In the genomic region with DNA sequence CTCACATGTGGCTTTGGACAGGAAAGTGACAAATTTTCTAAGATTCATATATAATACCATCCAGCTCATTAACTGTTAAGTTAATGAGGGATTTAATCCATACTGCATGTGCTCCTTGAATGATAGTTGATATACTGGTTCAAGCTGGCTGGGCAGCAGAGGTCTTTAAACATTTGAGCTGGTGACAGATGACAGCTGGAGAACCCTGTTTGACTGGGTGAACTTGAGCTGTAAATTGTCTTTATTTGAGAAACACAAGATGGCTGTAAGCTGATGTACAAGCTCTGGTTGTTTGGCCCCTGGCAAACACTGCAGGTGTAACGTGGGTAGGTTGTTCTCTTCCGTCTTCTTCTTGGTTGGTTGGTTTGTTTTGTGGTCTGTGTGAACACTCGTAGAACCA, we compare ENCODE assay signal across 28 mouse cellular contexts. TPM values are rescaled to one million over a fixed set of nuclear protein-coding genes. Genes with fewer than 3 reads are reported as not detected.
DNase-seq lines count a peak whose midpoint lies in the region; ATAC-seq and TF ChIP-seq lines count a peak whose summit lies in the region.
"Had no signal": no experiment of that assay in that cellular context is flagged by ENCODE, and none has a peak within 500 bp of the region (broad histone marks: within the 10 kb centered on the region; RNA-seq: fewer than 3 reads in every experiment).

No protein-coding gene starts in this region.

- H3K9me3 ChIP-seq in kidney, embryonic 15.5 days (replicated peaks) = no peaks in the 10 kb centered on the region
- H3K9me3 ChIP-seq in liver, postnatal 0 days (ENCODE audit: low read length) = no peaks in the 10 kb centered on the region
- H3K9me3 ChIP-seq: embryonic facial prominence, embryonic 13.5 days; forebrain, embryonic 10.5 days; forebrain, embryonic 13.5 days; heart, embryonic 12.5 days; heart, embryonic 15.5 days; hindbrain, embryonic 10.5 days; hindbrain, embryonic 13.5 days had no signal

- TF ChIP-seq POLR2A in liver, adult 2 months (IDR thresholded peaks at IDR 0.05; ENCODE audit: extremely low read depth, insufficient read depth, low read length) = no peak
- no peak for TF ChIP-seq POLR2A in thymus, adult 2 months (IDR thresholded peaks at IDR 0.05; ENCODE audit: control insufficient read depth, extremely low read depth, insufficient read depth, low read length, poor library complexity)

- no peak overlapping the region for H3K4me2 ChIP-seq in kidney, embryonic 15.5 days
- no peak overlapping the region for H3K4me2 ChIP-seq in liver, postnatal 0 days (ENCODE audit: low read depth, low read length)
- H3K4me2 ChIP-seq: embryonic facial prominence, embryonic 13.5 days; forebrain, embryonic 13.5 days; heart, embryonic 12.5 days; heart, embryonic 15.5 days; hindbrain, embryonic 13.5 days had no signal

- H3K27me3 ChIP-seq in kidney, embryonic 15.5 days = no peaks in the 10 kb centered on the region
- no peaks in the 10 kb centered on the region for H3K27me3 ChIP-seq in liver, adult 2 months (ENCODE audit: control insufficient read depth, insufficient read depth, low read length)
- H3K27me3 ChIP-seq in liver, postnatal 0 days (ENCODE audit: insufficient read depth, low read length) = no peaks in the 10 kb centered on the region
- no peaks in the 10 kb centered on the region for H3K27me3 ChIP-seq in thymus, adult 2 months (ENCODE audit: control insufficient read depth, insufficient read depth, low read length)
- H3K27me3 ChIP-seq: embryonic facial prominence, embryonic 13.5 days; forebrain, embryonic 13.5 days; heart, embryonic 12.5 days; heart, embryonic 15.5 days; hindbrain, embryonic 13.5 days had no signal

- ATAC-seq in kidney, embryonic 15.5 days (replicated peaks; ENCODE audit: low FRiP score) = peak; percentile 57; the same call in 1 of the 2 replicates
- no peak for ATAC-seq in liver, postnatal 0 days
- ATAC-seq: forebrain, embryonic 13.5 days; forebrain, embryonic 16.5 days; hindbrain, embryonic 16.5 days had no signal

- no peak overlapping the region for H3K9ac ChIP-seq in kidney, embryonic 15.5 days
- no peak overlapping the region for H3K9ac ChIP-seq in liver, adult 2 months (ENCODE audit: low read depth, low read length)
- no peak overlapping the region for H3K9ac ChIP-seq in liver, postnatal 0 days (replicated peaks)
- H3K9ac ChIP-seq: embryonic facial prominence, embryonic 13.5 days; forebrain, embryonic 13.5 days; heart, embryonic 12.5 days; heart, embryonic 15.5 days; hindbrain, embryonic 13.5 days had no signal

- H3K27ac ChIP-seq in gastrocnemius, adult 2 months = peak overlapping the region; percentile 96
- peak overlapping the region; percentile 52; the same call in 1 of the 2 replicates for H3K27ac ChIP-seq in kidney, embryonic 15.5 days
- H3K27ac ChIP-seq in liver, adult 2 months (replicated peaks; ENCODE audit: insufficient read depth, low read depth, low read length) = 0 out of 2 replicates have a peak overlapping the region, but pooled peaks have one; percentile 8
- no peak overlapping the region for H3K27ac ChIP-seq in liver, postnatal 0 days (ENCODE audit: low read depth)
- no peak overlapping the region for H3K27ac ChIP-seq in thymus, adult 2 months (ENCODE audit: control insufficient read depth, insufficient read depth, low read length)
- H3K27ac ChIP-seq: forebrain, embryonic 10.5 days; forebrain, embryonic 13.5 days; heart, embryonic 15.5 days; hindbrain, embryonic 10.5 days; hindbrain, embryonic 13.5 days had no signal

- TF ChIP-seq EP300 in liver, postnatal 0 days (IDR thresholded peaks at IDR 0.05; ENCODE audit: low read depth) = no peak

- H3K4me1 ChIP-seq in kidney, embryonic 15.5 days = peaks cover 5% of the 10 kb centered on the region; the same call in 1 of the 2 replicates
- H3K4me1 ChIP-seq in liver, adult 2 months (ENCODE audit: control insufficient read depth, insufficient read depth, low read length) = peaks cover 35% of the 10 kb centered on the region
- H3K4me1 ChIP-seq in liver, postnatal 0 days (ENCODE audit: insufficient read depth) = peaks cover 7% of the 10 kb centered on the region
- H3K4me1 ChIP-seq in thymus, adult 2 months (replicated peaks; ENCODE audit: control insufficient read depth, insufficient read depth, low read length) = peaks cover 2% of the 10 kb centered on the region; the same call in 1 of the 2 replicates
- H3K4me1 ChIP-seq: embryonic facial prominence, embryonic 13.5 days; forebrain, embryonic 10.5 days; forebrain, embryonic 13.5 days; hindbrain, embryonic 10.5 days; hindbrain, embryonic 13.5 days had no signal

- no peak overlapping the region for H3K4me3 ChIP-seq in gastrocnemius, adult 2 months
- H3K4me3 ChIP-seq in kidney, embryonic 15.5 days (replicated peaks) = no peak overlapping the region
- no peak overlapping the region for H3K4me3 ChIP-seq in liver, adult 2 months (ENCODE audit: insufficient read depth, low read depth, low read length)
- H3K4me3 ChIP-seq in liver, postnatal 0 days (ENCODE audit: low read depth, low read length) = no peak overlapping the region
- no peak overlapping the region for H3K4me3 ChIP-seq in thymus, adult 2 months (ENCODE audit: control insufficient read depth, insufficient read depth, low read length)
- H3K4me3 ChIP-seq: embryonic facial prominence, embryonic 13.5 days; forebrain, embryonic 10.5 days; forebrain, embryonic 13.5 days; heart, embryonic 12.5 days; heart, embryonic 15.5 days; hindbrain, embryonic 10.5 days; hindbrain, embryonic 13.5 days had no signal

- H3K36me3 ChIP-seq in kidney, embryonic 15.5 days = peaks cover 84% of the 10 kb centered on the region
- H3K36me3 ChIP-seq in liver, adult 2 months (ENCODE audit: control insufficient read depth, insufficient read depth, low read length) = peaks cover 39% of the 10 kb centered on the region
- H3K36me3 ChIP-seq in liver, postnatal 0 days (replicated peaks; ENCODE audit: insufficient read depth, low read length) = peaks cover 73% of the 10 kb centered on the region
- H3K36me3 ChIP-seq in thymus, adult 2 months (ENCODE audit: control insufficient read depth, insufficient read depth, low read length) = peaks cover 12% of the 10 kb centered on the region

- intact Hi-C loops in gastrocnemius, adult 2 months (cut with DNase I) = no loop called here

- no peak for TF ChIP-seq CTCF in gastrocnemius, adult 2 months (IDR thresholded peaks at IDR 0.05)
- no peak for TF ChIP-seq CTCF in liver, adult 2 months (IDR thresholded peaks at IDR 0.05; ENCODE audit: low read depth, low read length)
- TF ChIP-seq CTCF in liver, postnatal 0 days (IDR thresholded peaks at IDR 0.05; ENCODE audit: low read depth) = no peak
- no peak for TF ChIP-seq CTCF in thymus, adult 2 months (IDR thresholded peaks at IDR 0.05; ENCODE audit: borderline replicate concordance, control insufficient read depth, extremely low read depth, insufficient read depth, low read length, poor library complexity)

- 52% methylated on average over 3 of the region's 3 CpGs for WGBS in kidney, embryonic 15.5 days
- whole genome bisulfite sequencing in liver, adult 2 months = 88% methylated on average over 3 of the region's 3 CpGs
- 89% methylated on average over 3 of the region's 3 CpGs for WGBS in liver, postnatal 0 days (ENCODE audit: insufficient replicate concordance)
- 8% methylated on average over 3 of the region's 3 CpGs for WGBS in thymus, adult 2 months

- H3K79me2 ChIP-seq in liver, adult 2 months (ENCODE audit: control insufficient read depth, insufficient read depth, low read length) = peaks cover 9% of the 10 kb centered on the region; the same call in 1 of the 2 replicates

- DNase-seq in gastrocnemius, adult 2 months = no peak
- no peak for DNase-seq in gastrocnemius, postnatal 25 days
- DNase-seq in kidney, adult 11 months = no peak
- no peak for DNase-seq in liver, adult 2 months (ENCODE audit: extremely low read depth, low read depth, low spot score)
- DNase-seq in liver, postnatal 0 days = no peak
- DNase-seq in thymus, postnatal 0 days (ENCODE audit: low spot score) = peak; percentile 47
- no peak for DNase-seq in thymus, adult 2 months
- DNase-seq: adrenal gland, adult 2 months; adrenal gland, postnatal 14 days; B cell, adult 2 months; cerebellum, adult 11 months; cerebellum, adult 2 months; cerebellum, adult 9-11 months; cerebellum, postnatal 25 days; gastrocnemius, postnatal 14 days; heart, adult 18-20 months; heart, postnatal 10 days; heart, postnatal 36 days had no signal

RNA-seq across cellular contexts. Expression of gene Rabgef1, which starts 22.2 kb away (rescaled TPM):
- total RNA-seq in gastrocnemius, adult 2 months (2021) = 100 to 1,000 TPM in 1 of 2 experiments, 10 to 100 TPM in 1; 90.5 to 140 TPM
- total RNA-seq in gastrocnemius, postnatal 25 days (2021) = 10 to 100 TPM; 71.7 to 81.0 TPM
- 30.0 and 32.1 TPM in 2 replicates for polyA plus RNA-seq in kidney, embryonic 15.5 days (2015; fragmentation: Nextera tagmentation; extraction: Ambion mirVana)
- 11.4 and 13.1 TPM in 2 replicates for total RNA-seq in liver, adult 2 months (2014; rRNA removed)
- 8.3 and 11.8 TPM in 2 replicates for polyA plus RNA-seq in liver, adult 2 months (2012; rRNA removed)
- 18.5 and 19.7 TPM in 2 replicates for polyA plus RNA-seq in liver, postnatal 0 days (2015; fragmentation: Nextera tagmentation; extraction: Ambion mirVana)
- 20.7 and 20.8 TPM in 2 replicates for polyA plus RNA-seq in thymus, postnatal 0 days (2015; fragmentation: Nextera tagmentation; extraction: Ambion mirVana)
- polyA plus RNA-seq in thymus, adult 2 months (2012; rRNA removed) = 19.7 and 21.0 TPM in 2 replicates

RNA-seq across cellular contexts. Expression of gene Tmem248, which starts 23.1 kb away (rescaled TPM):
- 10 to 100 TPM; 42.9 to 46.7 TPM for total RNA-seq in gastrocnemius, adult 2 months (2021)
- total RNA-seq in gastrocnemius, postnatal 25 days (2021) = 10 to 100 TPM; 36.0 to 40.1 TPM
- polyA plus RNA-seq in kidney, embryonic 15.5 days (2015; fragmentation: Nextera tagmentation; extraction: Ambion mirVana) = 33.6 and 34.6 TPM in 2 replicates
- 19.8 and 26.6 TPM in 2 replicates for total RNA-seq in liver, adult 2 months (2014; rRNA removed)
- polyA plus RNA-seq in liver, adult 2 months (2012; rRNA removed) = 28.9 and 34.3 TPM in 2 replicates
- 28.1 and 30.7 TPM in 2 replicates for polyA plus RNA-seq in liver, postnatal 0 days (2015; fragmentation: Nextera tagmentation; extraction: Ambion mirVana)
- 27.8 and 39.5 TPM in 2 replicates for polyA plus RNA-seq in thymus, postnatal 0 days (2015; fragmentation: Nextera tagmentation; extraction: Ambion mirVana)
- 31.8 and 44.4 TPM in 2 replicates for polyA plus RNA-seq in thymus, adult 2 months (2012; rRNA removed)

RNA-seq across cellular contexts. Expression of gene Kctd7, which starts 49.1 kb away (rescaled TPM):
- total RNA-seq in gastrocnemius, adult 2 months (2021) = 1 to 10 TPM; 2.4 to 2.9 TPM
- total RNA-seq in gastrocnemius, postnatal 25 days (2021) = 1 to 10 TPM; 2.8 to 3.9 TPM
- 4.7 and 5.0 TPM in 2 replicates for polyA plus RNA-seq in kidney, embryonic 15.5 days (2015; fragmentation: Nextera tagmentation; extraction: Ambion mirVana)
- 2.0 and 2.8 TPM in 2 replicates for total RNA-seq in liver, adult 2 months (2014; rRNA removed)
- 3.6 and 4.0 TPM in 2 replicates for polyA plus RNA-seq in liver, adult 2 months (2012; rRNA removed)
- polyA plus RNA-seq in liver, postnatal 0 days (2015; fragmentation: Nextera tagmentation; extraction: Ambion mirVana) = 3.6 and 3.9 TPM in 2 replicates
- polyA plus RNA-seq in thymus, postnatal 0 days (2015; fragmentation: Nextera tagmentation; extraction: Ambion mirVana) = 4.2 TPM in 2 replicates
- 6.9 and 7.9 TPM in 2 replicates for polyA plus RNA-seq in thymus, adult 2 months (2012; rRNA removed)

Comparison
In these comparisons a context has a peak if more than half of its experiments do, and no peak if none do; other contexts are left out.
1. H3K27ac ChIP-seq: peak in gastrocnemius, adult 2 months (single experiment), kidney, embryonic 15.5 days (single experiment) and liver, adult 2 months (single experiment); none in liver, postnatal 0 days (single experiment) and thymus, adult 2 months (single experiment).